Mouse (Mus musculus) left cerebral cortex, postnatal 14 days (tissue): ENCODE results near the gene Zfp663. TPM values are rescaled to one million over a fixed set of nuclear protein-coding genes. Genes with fewer than 3 reads are reported as not detected.

Source experiments
- DNase-seq, 2 experiments: peaks; one replicate each; pipeline ENCODE4 v3.0.0; 2021 to 2022; ENCODE audit warnings: low spot score in 2 of 2, mixed read lengths in 1 of 2
- intact Hi-C: fragments of 180-260 bp; cut with DNase I; formaldehyde crosslinking; loops from one replicate; pipeline ENCODE4 v1.15.1; 2025
- total RNA-seq, 2 experiments: library from RNA; stranded (reverse); gene quantifications; 2 replicates each; pipeline ENCODE4 v1.2.3; 2021

Gene Zfp663
- total RNA-seq, 2 experiments from 2014 or later = 0.51 TPM; not detected in 1

DNA sequence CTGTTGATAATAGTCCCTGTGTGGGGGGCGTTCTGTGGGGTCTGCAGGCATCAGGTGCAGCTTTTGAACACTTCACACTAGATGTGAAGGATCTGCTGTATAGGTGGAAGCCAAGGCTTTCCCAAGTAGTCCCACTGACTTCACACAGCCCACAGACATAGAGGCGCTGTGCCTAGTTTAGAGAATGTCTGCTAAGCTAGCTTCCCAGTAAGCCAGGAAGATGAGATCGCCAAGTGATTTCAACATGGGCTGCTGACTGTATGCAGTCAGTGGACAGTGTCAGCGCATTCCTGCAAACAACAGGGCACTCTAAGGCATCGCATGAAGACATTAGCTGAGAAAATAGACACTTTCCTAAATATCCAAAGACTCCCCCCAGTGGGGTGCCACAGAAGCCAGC lies 6.9 kb upstream of the Zfp663 start:
- intact Hi-C loops = no loop called here
- no peak for DNase-seq

DNA sequence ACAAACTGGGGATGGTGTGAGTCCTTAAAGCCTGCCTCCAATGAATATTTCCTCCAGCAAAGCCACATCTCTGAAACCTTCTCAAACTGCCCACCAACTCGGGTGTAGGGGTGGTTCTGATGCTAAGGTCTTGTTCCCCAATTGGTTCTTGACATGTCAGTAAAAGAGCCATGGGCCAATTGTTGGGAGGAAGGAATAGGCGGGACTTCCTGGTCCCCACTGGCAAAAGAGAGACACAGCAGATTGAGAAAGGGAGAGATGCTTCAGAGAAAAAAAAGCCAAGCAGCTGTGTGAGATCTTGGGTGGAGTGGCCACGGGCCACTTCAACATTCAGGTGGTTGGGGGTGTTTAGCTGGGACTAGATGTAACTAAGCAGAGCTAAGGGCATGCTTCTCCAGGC lies 2.5 kb upstream of the Zfp663 start:
- DNase-seq = peak; percentile 49 to 50
- intact Hi-C loops = no loop called here

GRCm38 (mm10) chr2:165370348-165370747 lies 1.8 kb upstream of the Zfp663 start:
- DNase-seq = no peak
- intact Hi-C loops = no loop called here

- intact Hi-C loops = no loop called here
- no peak for DNase-seq
These were observed 575 bp downstream of the Zfp663 start for GRCm38 (mm10) chr2:165367868-165368439.

- intact Hi-C loops = no loop called here
- DNase-seq = no peak
These were observed 1.4 kb downstream of the Zfp663 start for GRCm38 (mm10) chr2:165367047-165367520.

DNA sequence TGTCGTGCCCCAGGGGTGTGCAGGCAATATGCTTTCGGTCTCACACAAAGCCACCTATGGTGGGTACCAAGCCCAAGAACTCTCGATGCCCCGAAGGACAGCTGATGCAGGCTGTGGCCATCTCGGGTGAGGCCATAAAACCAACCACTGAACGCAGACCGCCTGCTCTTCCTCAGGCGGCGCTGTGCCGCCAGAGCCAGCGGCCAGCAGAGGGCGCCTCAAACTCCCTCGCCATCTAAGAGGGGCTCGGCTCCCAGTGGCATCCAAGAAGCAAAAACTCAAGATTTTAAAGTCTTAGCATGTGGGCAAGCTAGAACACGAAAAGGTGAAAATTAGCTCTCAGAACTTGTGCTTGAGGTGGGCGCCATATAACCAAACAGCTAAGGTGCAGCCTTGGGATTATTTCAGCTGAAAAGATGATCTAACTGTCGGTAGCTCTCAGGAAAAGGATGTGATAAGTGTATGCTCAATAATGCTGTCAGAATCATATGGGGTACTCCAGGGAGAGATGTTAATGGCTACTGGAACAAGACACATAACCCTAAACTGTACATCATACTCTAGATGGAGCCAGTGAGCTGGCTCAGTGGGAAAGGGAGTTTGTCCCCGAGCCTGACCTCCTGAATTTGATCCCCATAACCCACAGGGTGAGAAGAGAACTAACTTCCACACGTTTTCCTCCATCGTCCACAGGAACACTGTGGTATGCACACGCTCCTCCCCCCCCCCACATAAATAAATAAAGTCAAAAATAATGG lies 4.0 kb downstream of the Zfp663 start:
- intact Hi-C loops = loop anchor here (5.0 kb wide), 3 partner anchors 77 to 402 kb away; partner anchors contain the start of genes Slc12a5 and Slc35c2
- peak; percentile 59 to 70 for DNase-seq

- intact Hi-C loops = loop anchor here (5.0 kb wide), 3 partner anchors 76 to 401 kb away; partner anchors contain the start of genes Slc12a5 and Slc35c2
- DNase-seq = no peak
These were observed 5.2 kb downstream of the Zfp663 start for GRCm38 (mm10) chr2:165363282-165363681.

- DNase-seq = peak; percentile 63 to 67
- intact Hi-C loops = loop anchor here (5.0 kb wide), 3 partner anchors 74 to 399 kb away; partner anchors contain the start of genes Slc12a5 and Slc35c2
These were observed 7.7 kb downstream of the Zfp663 start for GRCm38 (mm10) chr2:165360861-165361260.

DNA sequence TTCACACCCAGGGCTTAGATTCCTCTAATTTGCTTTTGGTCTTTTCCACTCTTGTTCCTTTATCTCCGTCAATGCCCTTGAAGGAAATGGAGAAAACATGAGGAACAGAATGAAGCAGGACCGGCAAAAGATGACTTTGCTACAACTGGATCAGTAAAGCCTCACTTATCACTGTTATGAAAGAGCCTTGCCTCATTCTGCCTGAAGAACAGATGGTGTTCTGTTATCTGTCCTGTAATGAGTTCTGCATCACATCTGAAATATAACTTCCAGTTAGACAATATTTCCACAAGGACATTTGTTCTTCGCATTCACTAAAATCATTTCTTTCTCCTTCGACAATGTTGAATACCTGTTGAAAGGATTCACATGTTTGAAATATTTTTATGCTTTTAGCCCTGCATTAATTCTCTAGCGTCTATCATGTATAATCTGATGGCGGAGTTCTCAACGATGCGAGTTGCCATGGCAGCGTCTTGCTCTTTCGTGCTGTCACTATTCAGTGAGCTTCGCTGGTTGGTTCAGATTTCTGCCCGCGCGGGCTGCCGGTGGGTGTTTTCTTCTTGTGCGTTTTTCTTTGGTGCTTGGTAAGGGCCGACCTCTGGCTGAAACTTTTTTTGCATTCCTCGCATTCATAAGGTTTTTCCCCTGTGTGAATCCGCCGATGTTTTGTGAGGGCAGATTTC lies 16.6 kb downstream of the Zfp663 start:
- intact Hi-C loops = loop anchor here (5.0 kb wide), 1 partner anchor 275 kb away; no protein-coding TSS in a partner anchor
- DNase-seq = peak; percentile 53 to 55

DNA sequence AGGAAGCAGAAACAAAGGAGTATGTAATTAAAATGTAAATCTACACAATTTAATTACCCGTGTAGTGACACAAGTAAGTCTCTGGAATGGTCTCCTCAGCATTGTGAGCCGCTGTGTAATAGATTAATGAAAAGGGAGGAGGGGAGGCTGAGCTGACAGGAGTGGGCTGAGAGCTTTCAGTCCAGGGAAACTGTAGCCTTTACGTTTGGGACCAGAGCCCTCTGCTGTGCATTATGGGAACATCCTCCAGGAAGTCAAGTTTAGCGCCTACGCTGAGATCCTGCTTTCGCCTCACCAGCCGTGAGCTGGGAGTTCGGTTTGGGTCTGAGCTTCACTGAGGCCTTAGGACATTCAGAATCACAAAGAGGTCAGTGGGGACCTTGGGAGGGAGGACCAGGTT lies 19.1 kb downstream of the Zfp663 start:
- intact Hi-C loops = no loop called here
- DNase-seq = peak; percentile 64 to 69

GRCm38 (mm10) chr2:165346180-165346579 lies 22.3 kb downstream of the Zfp663 start:
- intact Hi-C loops = no loop called here

GRCm38 (mm10) chr2:165337191-165337590 lies 31.3 kb downstream of the Zfp663 start:
- intact Hi-C loops = no loop called here
- no peak for DNase-seq

More at GRCm38 (mm10) chr2:165346180-165346579, 22.3 kb downstream of the Zfp663 start:
- DNase-seq = no peak

GRCm38 (mm10) chr2:165332610-165333210 lies 35.8 kb downstream of the Zfp663 start:
- intact Hi-C loops = no loop called here
- no peak for DNase-seq

DNA sequence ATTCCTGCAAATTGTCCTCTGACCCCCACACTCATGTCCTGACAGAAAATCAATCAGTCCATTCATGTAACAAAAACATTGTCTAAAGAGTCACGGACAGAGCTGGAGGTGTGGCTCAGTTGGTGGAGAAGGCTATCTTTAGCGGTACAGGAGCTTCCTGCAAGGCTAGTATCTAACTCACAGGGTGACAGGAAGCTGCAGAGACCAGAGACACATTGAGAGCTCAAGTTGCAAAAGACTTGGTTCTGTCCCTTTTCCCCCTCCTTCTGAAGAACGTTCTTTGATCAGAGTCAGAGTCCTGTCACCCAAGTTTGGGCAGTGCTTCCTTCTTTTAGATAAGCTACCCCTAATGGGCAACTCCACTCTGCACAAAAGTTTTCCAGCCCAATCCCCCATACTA lies 38.8 kb downstream of the Zfp663 start:
- intact Hi-C loops = loop anchor here (5.0 kb wide), 1 partner anchor 42 kb away; the partner anchor contains the start of gene Slc35c2
- DNase-seq = no peak

DNA sequence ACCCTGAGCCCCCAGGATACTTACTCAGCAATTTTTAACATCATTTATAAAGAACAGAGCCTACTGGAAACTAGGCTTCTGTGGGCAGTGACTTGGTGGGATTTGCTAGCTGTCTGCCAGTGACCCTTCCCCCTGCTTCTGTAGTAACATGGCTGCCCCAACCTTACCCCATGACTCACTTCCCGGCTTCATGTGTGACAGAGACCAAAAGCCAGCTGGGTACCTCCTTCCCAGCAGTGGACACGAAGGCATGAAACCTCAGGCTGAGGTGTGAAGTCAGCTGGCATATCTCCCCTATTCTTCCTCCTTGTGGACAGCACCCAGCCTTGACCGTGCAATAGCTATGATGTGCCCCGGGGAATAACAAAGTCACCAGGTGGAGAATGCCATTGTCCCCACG lies 39.8 kb downstream of the Zfp663 start:
- intact Hi-C loops = loop anchor here (5.0 kb wide), 1 partner anchor 41 kb away; the partner anchor contains the start of gene Slc35c2
- no peak for DNase-seq

DNA sequence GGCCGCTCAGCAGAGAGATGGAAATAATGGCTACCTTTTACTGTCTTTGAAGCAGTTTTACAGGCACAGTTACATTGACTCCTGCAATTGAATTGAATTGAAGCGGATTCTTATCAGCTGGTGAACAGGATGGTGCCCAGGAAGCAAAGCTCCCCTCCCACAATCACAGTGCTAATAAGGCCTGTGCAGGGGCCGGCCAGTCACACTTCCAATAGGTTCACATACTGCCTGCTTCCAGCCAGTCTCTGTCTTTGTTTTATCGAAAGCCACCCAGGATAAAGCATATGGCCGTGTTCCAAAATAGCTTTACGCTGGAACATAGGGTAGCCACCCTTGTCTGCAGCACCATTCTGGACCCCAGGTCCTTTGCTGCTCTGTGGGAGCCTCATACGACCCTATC lies 41.1 kb downstream of the Zfp663 start:
- intact Hi-C loops = loop anchor here (5.0 kb wide), 1 partner anchor 40 kb away; the partner anchor contains the start of gene Slc35c2
- DNase-seq = peak in 1 of 2 experiments; percentile 67

GRCm38 (mm10) chr2:165326304-165327190 lies 42.0 kb downstream of the Zfp663 start, which contains the start of gene Elmo2:
Gene Elmo2, minus strand, starts transcription at chr2:165326479.
- intact Hi-C loops = loop anchor here (5.0 kb wide), 1 partner anchor 39 kb away; the partner anchor contains the start of gene Slc35c2
- DNase-seq = peak; percentile 99
